Mouse (Mus musculus) heart, postnatal 0 days (tissue): ENCODE data around the gene Ksr1.

Experiments
- CTCF ChIP-seq: IDR thresholded peaks from 2 replicates; pipeline ENCODE4 v1.5.1; 2016; ENCODE audit warnings: antibody characterized with exemption, control low read depth, low read depth
- EP300 ChIP-seq: IDR thresholded peaks from 2 replicates; pipeline ENCODE4 v1.6.1; 2016; ENCODE audit warnings: antibody characterized with exemption, low read depth

- TF ChIP-seq CTCF (no peak), EP300 (no peak)
These were observed 147.1 kb downstream of the Ksr1 start for GRCm38 (mm10) chr11:78999118-78999517.
